Mouse (Mus musculus) limb, embryonic 12.5 days (tissue): ENCODE measurements at regions not wholly inside any gene's neighbourhood (a gene's known extent, or its start where the extent isn't known, plus 50 kb on each side); places are given as distances from the start of the nearest gene placed in this dataset.

Experiments
- ATAC-seq: fragments of 200-750 bp; cut with Nextera tagmentation; 2 replicates; pipeline ENCODE4 v1.8.0; 2017; ENCODE audit warnings: low read depth, moderate TSS enrichment; ENCODE audit not compliant: insufficient number of reproducible peaks, insufficient read depth, low FRiP score, low TSS enrichment
- H3K27ac ChIP-seq: fragments of 300-500 bp; sonication (generic); 2 replicates; pipeline ENCODE4 v1.5.1; 2016; ENCODE audit warnings: mild to moderate bottlenecking, moderate library complexity
- H3K27me3 ChIP-seq: fragments of 300-500 bp; sonication (generic); 2 replicates; pipeline ENCODE4 v1.6.1; 2016; ENCODE audit warnings: mild to moderate bottlenecking, moderate library complexity
- H3K36me3 ChIP-seq: fragments of 300-500 bp; sonication (generic); 2 replicates; pipeline ENCODE4 v1.6.1; 2016; ENCODE audit warnings: mild to moderate bottlenecking, moderate library complexity
- H3K4me1 ChIP-seq: fragments of 300-500 bp; sonication (generic); replicated peaks from 2 replicates; pipeline ENCODE4 v1.6.1; 2016
- H3K4me2 ChIP-seq: fragments of 300-500 bp; sonication (generic); 2 replicates; pipeline ENCODE4 v1.6.1; 2016; ENCODE audit warnings: mild to moderate bottlenecking, moderate library complexity
- H3K4me3 ChIP-seq: fragments of 300-500 bp; sonication (generic); replicated peaks from 2 replicates; pipeline ENCODE4 v1.5.1; 2016; ENCODE audit warnings: mild to moderate bottlenecking
- H3K9ac ChIP-seq: fragments of 300-500 bp; sonication (generic); replicated peaks from 2 replicates; pipeline ENCODE4 v1.6.1; 2016; ENCODE audit warnings: mild to moderate bottlenecking, moderate library complexity
- H3K9me3 ChIP-seq: fragments of 300-500 bp; sonication (generic); 2 replicates; pipeline ENCODE4 v1.6.1; 2016; ENCODE audit warnings: mild to moderate bottlenecking, moderate library complexity
- WGBS: fragments of 180-500 bp; shearing (Covaris S2); methylation state at CpG from one replicate; pipeline ENCODE4 v1.1.7; 2016; 5-methylcytosine and 5-hydroxymethylcytosine counted together

- H3K4me3 ChIP-seq = no peak overlapping the region
- no peak overlapping the region for H3K4me2 ChIP-seq
- no peak overlapping the region for H3K27ac ChIP-seq
- H3K9ac ChIP-seq = no peak overlapping the region
- no peak for ATAC-seq
- WGBS = 77% methylated on average over 4 of the region's 4 CpGs
- H3K36me3 ChIP-seq = no peaks in the 10 kb centered on the region
- no peaks in the 10 kb centered on the region for H3K4me1 ChIP-seq
- peaks cover 17% of the 10 kb centered on the region for H3K27me3 ChIP-seq
- H3K9me3 ChIP-seq = no peaks in the 10 kb centered on the region
These were observed 59.2 kb upstream of the Slco4a1 start for GRCm38 (mm10) chr2:180396664-180397377.

DNA sequence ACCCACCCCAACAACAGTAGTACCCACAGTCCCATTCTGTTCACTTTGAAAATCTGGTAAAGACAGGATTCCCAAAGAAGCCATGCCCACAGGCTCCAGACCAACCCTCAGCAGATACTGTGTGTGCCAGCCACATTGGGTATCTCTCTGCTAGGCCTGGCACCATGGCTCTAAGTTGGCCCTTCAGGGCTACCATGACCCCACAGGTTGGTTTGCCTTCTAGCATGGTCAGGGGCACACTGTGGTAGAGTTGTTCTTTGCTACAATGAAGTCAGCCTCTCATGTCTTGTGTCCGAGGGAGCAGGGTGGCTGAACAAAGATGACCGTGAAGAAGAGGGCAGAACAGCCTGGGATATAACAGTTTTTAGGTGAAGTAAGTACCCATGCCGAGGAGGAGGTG lies 59.8 kb upstream of the Slco4a1 start:
- no peak overlapping the region for H3K4me2 ChIP-seq
- 82% methylated on average over 3 of the region's 3 CpGs for WGBS

GRCm38 (mm10) chr2:180395279-180396034 lies 60.6 kb upstream of the Slco4a1 start:
- ATAC-seq = no peak
- Histone ChIP-seq H3K9me3 (no peaks in the 10 kb centered on the region), H3K4me1 (no peaks in the 10 kb centered on the region), H3K9ac (no peak overlapping the region), H3K4me2 (no peak overlapping the region), H3K4me3 (no peak overlapping the region), H3K27me3 (peaks cover 28% of the 10 kb centered on the region), H3K27ac (no peak overlapping the region), H3K36me3 (no peaks in the 10 kb centered on the region)
- 61% methylated on average over 11 of the region's 11 CpGs for WGBS

More for the DNA sequence above, 59.8 kb upstream of the Slco4a1 start:
- Histone ChIP-seq H3K4me3 (no peak overlapping the region), H3K4me1 (no peaks in the 10 kb centered on the region), H3K27ac (no peak overlapping the region), H3K36me3 (no peaks in the 10 kb centered on the region), H3K9me3 (no peaks in the 10 kb centered on the region), H3K9ac (no peak overlapping the region), H3K27me3 (peaks cover 20% of the 10 kb centered on the region)
- no peak for ATAC-seq

DNA sequence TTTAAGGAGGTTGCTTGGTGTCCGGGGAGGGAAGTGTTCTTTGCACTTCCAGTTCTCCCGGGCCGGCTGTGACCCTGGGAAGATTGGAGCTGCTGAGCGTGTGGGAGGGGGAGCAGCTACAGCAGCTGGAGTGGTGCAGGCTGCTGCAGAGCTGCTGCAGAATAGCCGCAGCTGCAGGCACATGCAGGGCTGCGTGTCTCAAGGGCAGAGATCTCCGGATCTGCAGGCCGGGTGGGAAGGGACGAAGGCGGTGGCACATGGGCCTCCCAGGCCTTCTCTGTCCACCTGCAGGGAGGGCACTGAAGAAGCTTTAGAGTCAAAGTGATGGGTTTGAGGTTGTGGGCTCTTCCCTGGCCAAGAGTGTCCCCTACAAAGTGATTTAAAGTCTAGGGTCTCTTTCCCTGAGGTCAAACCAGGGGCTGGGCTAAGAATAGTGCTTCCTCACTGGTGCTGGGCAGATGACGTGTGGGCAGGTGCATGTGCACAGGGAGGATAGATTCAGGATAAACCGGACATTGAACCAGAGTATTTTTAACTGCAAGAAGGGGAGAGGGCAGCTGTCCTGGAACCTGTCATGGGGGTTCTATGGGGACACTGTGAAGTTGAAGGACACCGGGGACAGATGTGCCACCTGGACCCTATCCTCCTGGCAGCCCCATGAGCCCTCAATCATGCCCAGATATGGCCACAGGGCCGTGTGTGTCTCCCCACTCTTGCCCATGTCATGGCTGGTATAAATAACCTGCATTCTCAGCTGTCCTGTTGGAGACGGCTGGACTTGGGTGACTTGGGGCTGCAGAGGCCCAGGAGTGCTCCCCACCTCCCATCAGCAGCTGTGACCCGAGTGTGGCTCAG lies 58.6 kb upstream of the Gata5 start:
- Histone ChIP-seq H3K9me3 (no peaks in the 10 kb centered on the region), H3K4me2 (no peak overlapping the region), H3K27ac (no peak overlapping the region), H3K4me3 (no peak overlapping the region), H3K9ac (no peak overlapping the region), H3K27me3 (peaks cover 52% of the 10 kb centered on the region), H3K4me1 (no peaks in the 10 kb centered on the region), H3K36me3 (no peaks in the 10 kb centered on the region)
- ATAC-seq = no peak
- WGBS = 64% methylated on average over 16 of the region's 16 CpGs

DNA sequence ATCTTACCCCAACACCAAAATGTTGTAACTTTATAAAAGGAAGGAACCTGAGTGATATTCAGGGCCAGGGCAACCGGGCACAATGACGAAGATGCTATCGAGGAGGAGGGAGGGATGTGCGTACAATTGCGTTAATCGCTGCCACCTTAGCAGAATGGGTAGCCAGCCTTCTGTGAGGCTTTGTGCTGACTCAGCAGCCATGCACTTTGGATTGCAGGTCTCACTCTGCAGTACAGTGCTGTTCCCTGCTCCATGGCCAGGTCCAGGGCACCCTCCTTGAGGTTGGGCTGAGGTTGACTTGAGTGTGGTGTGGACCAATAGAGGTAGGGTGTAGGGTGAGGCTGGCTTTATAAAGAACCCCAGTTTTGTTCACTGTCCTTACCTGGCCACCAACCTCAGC lies 57.8 kb upstream of the Gata5 start:
- no peak for ATAC-seq
- Histone ChIP-seq H3K4me2 (no peak overlapping the region), H3K4me3 (no peak overlapping the region), H3K4me1 (no peaks in the 10 kb centered on the region), H3K27ac (no peak overlapping the region), H3K36me3 (no peaks in the 10 kb centered on the region), H3K9me3 (no peaks in the 10 kb centered on the region), H3K27me3 (peaks cover 59% of the 10 kb centered on the region), H3K9ac (no peak overlapping the region)
- 88% methylated on average over 6 of the region's 6 CpGs for WGBS

- no peak overlapping the region for H3K4me3 ChIP-seq
- H3K27ac ChIP-seq = no peak overlapping the region
- H3K9me3 ChIP-seq = no peaks in the 10 kb centered on the region
- no peak for ATAC-seq
- no peak overlapping the region for H3K4me2 ChIP-seq
- H3K27me3 ChIP-seq = peaks cover 68% of the 10 kb centered on the region
- WGBS = 70% methylated on average over 3 of the region's 3 CpGs
- H3K4me1 ChIP-seq = peaks cover under 1% of the 10 kb centered on the region; the same call in 1 of the 2 replicates
- H3K36me3 ChIP-seq = no peaks in the 10 kb centered on the region
- no peak overlapping the region for H3K9ac ChIP-seq
These were observed 56.9 kb upstream of the Gata5 start for GRCm38 (mm10) chr2:180391349-180391748.

DNA sequence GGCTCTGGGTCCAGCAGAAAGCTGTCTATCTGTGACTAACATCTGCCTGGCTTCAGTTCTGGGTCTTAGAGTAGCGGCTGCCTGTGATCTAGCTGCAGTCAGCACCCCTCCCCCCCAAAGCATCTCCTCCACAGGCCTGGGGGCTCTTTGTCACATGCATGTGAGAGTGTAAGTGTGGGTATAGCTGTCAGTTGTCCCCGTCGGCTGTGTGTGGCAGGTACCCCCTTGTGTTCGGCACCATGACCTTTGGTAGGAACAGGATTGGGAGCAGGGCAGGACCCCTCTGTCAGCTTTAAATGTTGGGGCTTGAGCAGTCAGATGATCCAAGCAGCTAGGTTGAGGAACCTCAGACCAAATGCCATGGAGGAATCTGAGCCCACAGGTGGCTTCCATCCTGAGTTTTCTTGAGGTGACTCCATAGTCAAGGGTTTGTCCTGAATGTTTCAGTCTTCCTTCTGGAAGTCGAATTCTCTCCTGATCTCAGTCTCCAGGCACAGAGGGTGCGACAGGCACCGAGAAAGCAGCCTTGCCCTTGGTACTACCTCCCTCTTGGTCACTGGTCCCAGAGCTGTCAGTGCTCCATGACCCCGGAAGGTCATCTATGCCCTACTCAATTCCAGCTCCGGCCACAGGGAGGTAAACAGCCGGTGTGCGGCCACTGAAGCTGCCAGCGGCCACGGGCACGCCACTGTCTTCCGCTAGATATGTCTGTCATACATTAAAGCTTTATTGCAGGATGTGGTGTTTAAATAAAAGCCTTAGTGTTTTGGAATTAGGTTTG lies 55.9 kb upstream of the Gata5 start:
- Histone ChIP-seq H3K27me3 (peaks cover 78% of the 10 kb centered on the region), H3K9ac (no peak overlapping the region), H3K9me3 (no peaks in the 10 kb centered on the region), H3K27ac (no peak overlapping the region), H3K4me1 (peaks cover 9% of the 10 kb centered on the region; the same call in 1 of the 2 replicates), H3K4me3 (no peak overlapping the region), H3K4me2 (no peak overlapping the region), H3K36me3 (no peaks in the 10 kb centered on the region)
- 64% methylated on average over 15 of the region's 15 CpGs for WGBS
- ATAC-seq = no peak

GRCm38 (mm10) chr2:180389486-180389885 lies 55.0 kb upstream of the Gata5 start:
- H3K9ac ChIP-seq = no peak overlapping the region
- no peak overlapping the region for H3K4me2 ChIP-seq
- H3K36me3 ChIP-seq = no peaks in the 10 kb centered on the region
- H3K27ac ChIP-seq = no peak overlapping the region
- H3K4me1 ChIP-seq = peaks cover 11% of the 10 kb centered on the region; the same call in 1 of the 2 replicates
- no peak for ATAC-seq
- no peak overlapping the region for H3K4me3 ChIP-seq
- H3K27me3 ChIP-seq = peaks cover 87% of the 10 kb centered on the region
- H3K9me3 ChIP-seq = no peaks in the 10 kb centered on the region
- WGBS = 66% methylated on average over 2 of the region's 2 CpGs

DNA sequence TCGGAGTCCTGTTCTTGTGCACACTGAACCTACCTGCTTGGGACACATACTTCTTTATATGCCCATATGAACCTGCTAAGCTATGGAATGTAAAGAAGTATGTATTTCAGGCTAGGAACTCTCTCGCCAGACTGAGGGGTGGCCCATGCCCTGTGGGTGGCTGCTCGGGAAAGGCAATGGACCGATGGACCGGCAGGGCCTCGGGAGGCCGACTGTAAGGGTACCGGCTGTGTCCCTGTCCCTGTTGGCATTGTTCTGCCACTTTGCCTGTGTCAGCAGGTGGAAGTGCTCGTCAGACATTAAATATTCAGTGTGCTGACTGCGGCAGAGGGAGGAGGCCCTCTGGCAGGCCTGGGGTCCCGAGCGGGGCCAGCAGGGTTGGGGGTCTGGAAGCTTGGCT lies 54.5 kb upstream of the Gata5 start:
- no peaks in the 10 kb centered on the region for H3K9me3 ChIP-seq
- H3K4me3 ChIP-seq = no peak overlapping the region
- H3K27me3 ChIP-seq = peaks cover 91% of the 10 kb centered on the region
- H3K27ac ChIP-seq = no peak overlapping the region
- peaks cover 11% of the 10 kb centered on the region; the same call in 1 of the 2 replicates for H3K4me1 ChIP-seq
- H3K9ac ChIP-seq = no peak overlapping the region
- no peaks in the 10 kb centered on the region for H3K36me3 ChIP-seq
- 76% methylated on average over 12 of the region's 12 CpGs for WGBS
- H3K4me2 ChIP-seq = no peak overlapping the region
- no peak for ATAC-seq

GRCm38 (mm10) chr2:180388122-180388521 lies 53.6 kb upstream of the Gata5 start:
- Histone ChIP-seq H3K36me3 (no peaks in the 10 kb centered on the region), H3K4me1 (peaks cover 11% of the 10 kb centered on the region; the same call in 1 of the 2 replicates), H3K9me3 (no peaks in the 10 kb centered on the region), H3K4me3 (no peak overlapping the region), H3K27ac (no peak overlapping the region), H3K9ac (no peak overlapping the region), H3K4me2 (no peak overlapping the region), H3K27me3 (peaks cover 95% of the 10 kb centered on the region)
- WGBS = 67% methylated on average over 5 of the region's 5 CpGs
- ATAC-seq = no peak
